Mouse (Mus musculus) MEL (cell line): ENCODE data around the gene Grm7.

Experiments
- EP300 ChIP-seq, 2 experiments: IDR thresholded peaks; 2 replicates each; pipeline ENCODE4 v1.6.1; 2011; ENCODE audit warnings: improper control_type of control experiment in 2 of 2, low read length in 2 of 2, low read depth in 1 of 2, mild to moderate bottlenecking in 1 of 2
- HCFC1 ChIP-seq: IDR thresholded peaks from 2 replicates; pipeline ENCODE4 v1.6.1; 2012; ENCODE audit warnings: low read depth, mild to moderate bottlenecking, inconsistent platforms, low read length, improper control_type of control experiment, moderate library complexity
- MAFK ChIP-seq: IDR thresholded peaks from 2 replicates; pipeline ENCODE4 v1.6.1; 2011; ENCODE audit warnings: low read depth, mild to moderate bottlenecking, low read length, improper control_type of control experiment, borderline replicate concordance
- POLR2A ChIP-seq, 2 experiments: IDR thresholded peaks; 2 replicates each; pipeline ENCODE4 v1.6.1; 2011 to 2012; ENCODE audit warnings: low read length in 2 of 2, mild to moderate bottlenecking in 2 of 2, control low read depth in 1 of 2, improper control_type of control experiment in 1 of 2, low read depth in 1 of 2, moderate library complexity in 1 of 2; ENCODE audit not compliant: control insufficient read depth in 1 of 2, insufficient read depth in 1 of 2, poor library complexity in 1 of 2
- TAL1 ChIP-seq: IDR thresholded peaks from 2 replicates; pipeline ENCODE4 v1.6.1; 2012; ENCODE audit warnings: mild to moderate bottlenecking, inconsistent platforms, low read length, moderate library complexity, mixed read lengths
- ZC3H11A ChIP-seq: IDR thresholded peaks from 2 replicates; pipeline ENCODE4 v1.6.1; 2012; ENCODE audit warnings: low read depth, mild to moderate bottlenecking, inconsistent platforms, low read length, improper control_type of control experiment
- ZNF384 ChIP-seq: IDR thresholded peaks from 2 replicates; pipeline ENCODE4 v1.6.1; 2012; ENCODE audit warnings: low read depth, mild to moderate bottlenecking, inconsistent platforms, low read length, improper control_type of control experiment

DNA sequence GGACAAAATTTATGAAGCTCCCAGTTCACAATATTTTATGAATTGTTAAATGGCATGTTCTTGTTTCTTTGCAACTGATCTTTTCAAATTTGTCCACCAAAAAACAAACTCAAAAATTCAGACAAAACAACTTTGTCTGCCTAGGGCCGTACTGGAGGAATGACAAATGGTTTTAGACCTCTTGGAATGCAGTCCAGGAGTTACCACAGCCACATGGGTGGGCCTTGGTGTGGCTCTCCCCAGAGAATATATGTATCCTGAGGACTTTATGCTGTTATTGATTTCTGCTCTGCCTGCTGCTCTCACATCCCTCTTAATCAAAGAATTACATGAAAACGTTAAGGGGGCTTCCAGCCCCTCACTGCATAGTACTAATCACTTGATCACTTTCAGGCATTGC is 400.5 kb downstream of the Grm7 start:
- TF ChIP-seq POLR2A (IDR thresholded peaks at IDR 0.05; ENCODE audit: control insufficient read depth in 1 of 2, insufficient read depth in 1 of 2, low read depth in 1 of 2, low read length in 2 of 2, poor library complexity in 1 of 2) (no peak), ZNF384 (no peak), EP300 (IDR thresholded peaks at IDR 0.05; ENCODE audit: low read depth in 1 of 2, low read length in 2 of 2) (no peak), TAL1 (no peak), MAFK (no peak), ZC3H11A (no peak), HCFC1 (no peak)
